Mouse (Mus musculus) heart, postnatal 0 days (tissue): ENCODE data around the gene Ptprz1.

ENCODE experiments used
- CTCF ChIP-seq: IDR thresholded peaks from 2 replicates; pipeline ENCODE4 v1.5.1; 2016; ENCODE audit warnings: antibody characterized with exemption, control low read depth, low read depth
- EP300 ChIP-seq: IDR thresholded peaks from 2 replicates; pipeline ENCODE4 v1.6.1; 2016; ENCODE audit warnings: antibody characterized with exemption, low read depth

DNA sequence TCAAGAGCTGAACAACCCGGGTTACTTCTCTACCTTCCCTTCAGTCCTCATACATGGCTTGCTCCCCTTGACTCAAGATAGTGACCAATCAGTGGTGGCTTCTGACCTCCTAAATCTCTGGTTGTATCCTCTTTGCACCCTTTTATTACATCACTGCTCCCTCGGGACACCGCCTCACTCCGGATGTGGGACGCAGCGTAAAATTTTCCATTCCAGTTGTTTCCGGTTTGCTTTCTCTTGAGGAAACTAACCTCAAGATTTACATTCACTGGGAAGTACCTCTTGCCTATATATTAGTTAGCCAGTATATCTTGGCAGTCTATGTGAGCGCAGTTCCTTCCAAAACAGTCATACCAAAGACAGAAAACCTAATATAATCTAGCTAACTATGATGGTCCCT lies 14.0 kb downstream of the Ptprz1 start:
- TF ChIP-seq CTCF (no peak), EP300 (no peak)
